Mouse (Mus musculus): ENCODE measurements at regions not wholly inside any gene's neighbourhood (a gene's known extent, or its start where the extent isn't known, plus 50 kb on each side); places are given as distances from the start of the nearest gene placed in this dataset.

- no peak for DNase-seq (ENCODE audit: low spot score in 2 of 2)
Measured at GRCm38 (mm10) chr15:95714408-95714807, 58.6 kb upstream of the Dbx2 start.

DNA sequence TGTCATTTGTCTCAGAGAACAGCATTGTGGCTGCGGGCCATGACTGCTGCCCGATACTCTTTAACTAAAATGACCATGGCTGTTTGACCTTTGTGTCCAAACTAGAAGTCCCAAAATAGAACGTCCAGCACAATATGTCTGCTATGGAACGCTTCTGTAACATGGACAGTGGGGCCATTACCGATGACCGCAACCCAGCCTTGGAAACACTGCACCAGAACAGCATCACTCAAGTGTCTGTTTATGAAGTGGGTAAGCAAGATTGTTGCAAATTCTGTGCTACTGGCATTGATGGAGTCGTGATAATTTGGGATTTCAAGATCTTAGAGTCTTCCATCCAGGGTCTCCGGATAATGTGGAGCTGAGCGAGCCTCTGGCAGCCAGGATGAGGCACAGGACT is 60.2 kb upstream of the Dbx2 start:
- DNase-seq (ENCODE audit: low spot score in 2 of 2) = no peak

DNA sequence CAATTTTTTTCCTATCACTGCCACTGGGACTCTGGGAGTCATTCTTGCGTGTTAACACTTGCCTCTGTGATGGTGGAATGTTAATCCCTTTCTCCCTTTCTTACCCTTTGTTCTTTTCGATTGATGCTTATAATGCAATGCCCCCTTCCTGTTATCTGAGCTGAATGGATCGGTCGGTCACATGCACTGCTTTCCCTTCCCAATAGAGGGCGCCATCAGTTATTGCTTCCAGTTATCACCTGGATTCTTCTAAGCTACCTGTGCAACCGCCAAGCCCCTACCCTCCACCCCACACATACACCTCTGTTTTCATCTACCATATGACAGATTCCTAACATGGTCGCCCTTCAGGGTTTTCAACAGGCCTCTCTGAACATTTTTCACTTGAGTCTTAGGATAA is 66.9 kb upstream of the Ano6 start:
- DNase-seq (ENCODE audit: low spot score in 2 of 2) = no peak

- DNase-seq (ENCODE audit: low spot score in 2 of 2) = peak; percentile 87 to 90
Measured at GRCm38 (mm10) chr15:95725866-95726265, 64.8 kb upstream of the Ano6 start.

DNA sequence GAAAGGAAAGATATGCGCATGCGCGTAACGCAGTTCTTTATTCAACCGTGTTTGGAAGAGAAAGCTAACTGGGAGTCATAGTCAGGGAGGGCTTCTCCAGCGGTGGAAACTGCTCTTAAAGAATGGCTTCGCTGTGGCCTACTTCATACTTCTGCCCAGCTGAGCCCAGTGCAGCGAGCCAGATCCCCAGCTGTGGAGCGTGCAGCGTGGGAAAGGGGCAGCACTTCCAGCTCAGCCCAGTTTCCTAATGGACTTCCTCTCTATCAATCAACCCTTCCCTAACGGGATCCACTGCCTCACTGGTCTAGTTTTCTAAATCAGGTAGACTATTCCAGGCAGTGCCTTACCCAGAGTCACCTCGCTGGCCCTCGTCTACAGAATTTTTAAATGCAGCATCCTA is 64.1 kb upstream of the Ano6 start:
- no peak for DNase-seq (ENCODE audit: low spot score in 2 of 2)

- DNase-seq (ENCODE audit: low spot score in 2 of 2) = no peak
Measured at GRCm38 (mm10) chr15:95735746-95736145, 54.9 kb upstream of the Ano6 start.
